Mouse (Mus musculus) B cell, adult 62 days (primary cell): ENCODE results near the gene Tmem204. TPM values are rescaled to one million over a fixed set of nuclear protein-coding genes. Genes with fewer than 3 reads are reported as not detected.

Experiments
- total RNA-seq: library from RNA; stranded (reverse); gene quantifications from 4 replicates; pipeline ENCODE4 v1.2.4, GENCODE M21; 2023

Gene Tmem204
- total RNA-seq = not detected in 4 replicates

DNA sequence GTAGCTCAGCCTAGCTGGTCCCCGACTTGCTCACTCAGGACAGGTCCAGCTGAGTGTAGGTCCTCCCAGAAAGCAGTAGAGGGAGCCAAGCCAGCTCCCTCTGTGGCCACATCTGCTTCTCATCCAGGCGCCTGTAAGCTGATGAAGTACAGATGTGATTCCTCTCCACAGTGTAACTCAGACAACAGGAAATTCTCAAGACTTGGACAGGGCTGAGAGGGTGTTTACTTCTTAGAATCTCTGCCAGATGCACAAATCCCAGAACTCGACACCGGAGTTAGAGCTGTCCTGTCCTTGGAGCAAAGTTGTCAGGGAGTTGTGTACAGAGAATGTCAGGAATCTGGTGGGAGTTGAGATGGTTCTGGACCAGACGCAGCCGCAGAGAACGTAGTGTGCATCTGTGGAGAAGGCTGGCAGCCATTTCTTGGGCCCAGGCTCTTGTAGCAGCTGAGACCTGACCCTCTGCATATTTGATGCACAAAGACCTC lies at the start of gene Tmem204:
Gene Tmem204, minus strand, starts transcription at position 148 of the 488 bp plus-strand sequence.

GRCm38 (mm10) chr17:25120406-25120805 lies 37.0 kb upstream of the Tmem204 start, which contains the start of gene Ptx4:
Gene Ptx4 (plus strand): TSS chr17:25120760.

DNA sequence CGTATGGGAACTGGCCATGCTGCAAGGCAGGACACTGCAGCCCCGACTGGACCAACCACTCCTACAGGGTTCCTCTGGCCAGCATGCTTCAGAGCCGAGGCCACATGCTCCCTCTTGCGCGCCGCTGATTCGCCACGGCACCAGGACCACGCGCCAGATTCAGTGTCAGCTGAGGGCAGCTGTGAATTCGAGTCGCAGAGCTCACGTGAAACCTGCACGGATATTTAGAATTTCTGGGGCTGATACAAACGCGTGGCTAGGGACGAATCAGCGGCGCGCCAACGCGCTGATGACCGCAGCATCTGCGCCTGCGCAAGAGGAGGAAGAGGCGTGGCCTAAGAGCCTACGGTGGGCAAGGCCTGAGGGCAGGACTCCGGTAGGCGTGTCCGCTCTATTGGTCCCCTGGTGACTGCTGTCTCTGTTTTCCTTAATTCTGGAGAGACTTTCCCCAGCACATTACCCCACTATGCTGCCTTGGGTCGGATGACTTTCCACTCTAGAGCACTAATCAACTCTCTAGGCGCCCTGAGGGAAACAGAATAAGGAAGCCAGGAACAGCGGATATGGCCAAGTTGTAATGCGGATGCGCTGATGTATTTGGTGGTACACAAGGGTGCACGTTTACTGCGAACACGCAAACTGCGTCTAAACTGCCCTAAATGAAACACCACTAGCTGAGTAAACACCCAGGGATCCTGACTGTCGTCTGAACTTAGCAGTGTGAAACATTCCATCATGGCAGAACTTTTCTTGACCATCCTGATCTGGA lies 32.5 kb upstream of the Tmem204 start, which contains the start of gene Telo2:
Gene Telo2, minus strand, starts transcription at position 304 of the 769 bp plus-strand sequence.

DNA sequence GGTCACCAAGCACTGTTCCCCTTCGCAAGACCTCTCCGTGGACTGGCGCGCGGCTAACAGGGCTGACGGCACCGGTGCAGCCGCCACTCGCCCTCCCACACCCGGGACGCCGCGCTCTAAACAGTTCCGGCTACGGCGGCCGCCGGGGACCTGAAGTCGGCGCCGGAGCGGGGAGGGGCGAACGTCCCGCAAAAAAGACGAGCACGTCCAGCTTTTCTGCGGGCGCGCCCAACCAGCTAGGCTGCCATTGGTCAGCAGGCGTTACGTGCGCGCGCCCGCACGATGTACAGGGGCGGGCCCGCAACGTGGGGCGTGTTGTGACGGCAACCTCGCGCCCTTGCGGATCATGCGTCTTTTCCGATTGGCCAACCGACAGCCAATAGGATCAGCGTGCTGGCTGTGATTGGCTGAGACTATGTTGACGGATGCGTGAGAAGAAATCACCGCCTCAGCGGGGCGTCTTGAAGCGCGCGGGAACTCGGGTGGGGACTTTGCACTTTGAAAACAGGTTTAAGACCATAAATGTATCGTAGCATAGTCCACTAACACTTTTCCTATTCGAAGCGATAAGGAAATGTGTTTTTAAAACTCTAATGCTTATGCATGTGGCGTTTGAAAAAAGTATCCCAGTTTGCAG lies 67.6 kb downstream of the Tmem204 start, which contains the start of the genes Cramp1l and Ift140:
Gene Cramp1l, minus strand, starts transcription at position 134 of the 637 bp plus-strand sequence.
Gene Ift140, plus strand, starts transcription at position 431 of the 637 bp plus-strand sequence.

Other genes with a start within 250 kb of the Tmem204 start
- 29.2 to 37.9 TPM (median 31.8 TPM) in 4 replicates for gene Hagh, start 243.4 kb downstream of the Tmem204 start, total RNA-seq
- gene Fahd1, start 233.2 kb downstream of the Tmem204 start, total RNA-seq = 1.6 to 2.9 TPM (median 2.5 TPM) in 4 replicates
- gene Igfals, start 217.6 kb downstream of the Tmem204 start, total RNA-seq = 0.45 to 0.72 TPM (median 0.59 TPM) in 4 replicates
- gene Nubp2, start 197.2 kb downstream of the Tmem204 start, total RNA-seq = 53.9 to 62.6 TPM (median 58.4 TPM) in 4 replicates
- 22.1 to 30.5 TPM (median 28.7 TPM) in 4 replicates for gene Spsb3, start 196.9 kb downstream of the Tmem204 start, total RNA-seq
- 65.3 to 77.7 TPM (median 72.9 TPM) in 4 replicates for gene Eme2, start 188.5 kb downstream of the Tmem204 start, total RNA-seq
- gene Mrps34, start 188.5 kb downstream of the Tmem204 start, total RNA-seq = 27.2 to 32.9 TPM (median 29.8 TPM) in 4 replicates
- gene Nme3, start 187.1 kb downstream of the Tmem204 start, total RNA-seq = 16.7 to 22.9 TPM (median 20.5 TPM) in 4 replicates
- gene Mapk8ip3, start 146.6 kb downstream of the Tmem204 start, total RNA-seq = 208 to 219 TPM (median 213 TPM) in 4 replicates
- gene Jpt2, start 122.9 kb downstream of the Tmem204 start, total RNA-seq = 26.3 to 41.9 TPM (median 33.7 TPM) in 4 replicates
- 34.2 to 39.7 TPM (median 38.7 TPM) in 4 replicates for gene Cramp1l, start 67.8 kb downstream of the Tmem204 start, total RNA-seq
- 65.2 to 73.5 TPM (median 69.5 TPM) in 4 replicates for gene Ift140, start 67.5 kb downstream of the Tmem204 start, total RNA-seq
- gene Telo2, start 32.4 kb upstream of the Tmem204 start, total RNA-seq = 30.7 to 41.3 TPM (median 35.3 TPM) in 4 replicates
- gene Ptx4, start 37.2 kb upstream of the Tmem204 start, total RNA-seq = 0.39 TPM in 1 of 4 replicates, not detected in the others
- gene Clcn7, start 49.8 kb upstream of the Tmem204 start, total RNA-seq = 41.6 to 48.1 TPM (median 42.1 TPM) in 4 replicates
- 0.24 to 0.56 TPM in 2 of 4 replicates, not detected in the others for gene Ccdc154, start 78.9 kb upstream of the Tmem204 start, total RNA-seq
- gene Gm38655, start 91.9 kb upstream of the Tmem204 start, total RNA-seq = not detected in 4 replicates
- gene BC003965, start 101.0 kb upstream of the Tmem204 start, total RNA-seq = 11.1 to 14.3 TPM (median 13.7 TPM) in 4 replicates
- gene Unkl, start 104.8 kb upstream of the Tmem204 start, total RNA-seq = 35.4 to 49.4 TPM (median 36.7 TPM) in 4 replicates
- gene Gnptg, start 156.5 kb upstream of the Tmem204 start, total RNA-seq = 25.2 to 29.1 TPM (median 27.6 TPM) in 4 replicates
- gene Tsr3, start 156.6 kb upstream of the Tmem204 start, total RNA-seq = 16.0 to 18.5 TPM (median 16.6 TPM) in 4 replicates
- gene Baiap3, start 172.8 kb upstream of the Tmem204 start, total RNA-seq = 0.98 to 1.9 TPM (median 1.2 TPM) in 4 replicates
- 456 to 465 TPM (median 462 TPM) in 4 replicates for gene Ube2i, start 191.0 kb upstream of the Tmem204 start, total RNA-seq
- gene Prss34, start 214.8 kb upstream of the Tmem204 start, total RNA-seq = not detected in 4 replicates
- not detected in 4 replicates for gene Prss28, start 225.1 kb upstream of the Tmem204 start, total RNA-seq
- not detected in 4 replicates for gene Prss29, start 235.1 kb upstream of the Tmem204 start, total RNA-seq